Mouse (Mus musculus) myocyte (in vitro differentiated cells): ENCODE measurements around the gene Ubr7. TPM values are rescaled to one million over a fixed set of nuclear protein-coding genes. Genes with fewer than 3 reads are reported as not detected.

Experiments used
- H3K27me3 ChIP-seq: one replicate; pipeline ENCODE4 v1.6.1; 2011; ENCODE audit not compliant: control insufficient read depth, insufficient read depth, insufficient read length
- H3K36me3 ChIP-seq: one replicate; pipeline ENCODE4 v1.6.1; 2011; ENCODE audit not compliant: control insufficient read depth, insufficient read depth
- H3K4me2 ChIP-seq: one replicate; pipeline ENCODE4 v1.6.1; 2011; ENCODE audit warnings: low read depth, control low read depth
- H3K4me3 ChIP-seq: one replicate; pipeline ENCODE4 v1.5.1; 2011; ENCODE audit warnings: mild to moderate bottlenecking, control low read depth, moderate library complexity
- H3K79me2 ChIP-seq: one replicate; pipeline ENCODE4 v1.6.1; 2011; ENCODE audit not compliant: control insufficient read depth, insufficient read depth
- H3ac ChIP-seq: one replicate; pipeline ENCODE4 v1.6.1; 2011; ENCODE audit not compliant: control insufficient read depth, insufficient read length
- CEBPB ChIP-seq: IDR thresholded peaks from 2 replicates; pipeline ENCODE4 v1.6.1; 2011; ENCODE audit warnings: mild to moderate bottlenecking, moderate library complexity; ENCODE audit not compliant: poor library complexity, insufficient read depth, severe bottlenecking
- E2F4 ChIP-seq: IDR thresholded peaks from one replicate; pipeline ENCODE4 v1.6.1; 2011; ENCODE audit warnings: mild to moderate bottlenecking, control low read depth, moderate library complexity; ENCODE audit not compliant: insufficient read depth
- MAX ChIP-seq: IDR thresholded peaks from one replicate; pipeline ENCODE4 v1.6.1; 2011; ENCODE audit warnings: low read depth, mild to moderate bottlenecking, control low read depth
- MYOD1 ChIP-seq, 3 experiments: IDR thresholded peaks; one replicate each; pipeline ENCODE4 v1.6.1; 2011; ENCODE audit warnings: control low read depth in 2 of 3, low read depth in 2 of 3, mild to moderate bottlenecking in 2 of 3, moderate library complexity in 1 of 3; ENCODE audit not compliant: insufficient read length in 2 of 3, control insufficient read depth in 1 of 3
- MYOG ChIP-seq, 3 experiments: IDR thresholded peaks; one replicate each; pipeline ENCODE4 v1.6.1; 2011; ENCODE audit warnings: control low read depth in 2 of 3, low read depth in 2 of 3, mild to moderate bottlenecking in 2 of 3; ENCODE audit not compliant: insufficient read length in 2 of 3, control insufficient read depth in 1 of 3, insufficient read depth in 1 of 3
- POLR2A ChIP-seq: IDR thresholded peaks from one replicate; pipeline ENCODE4 v1.6.1; 2011; ENCODE audit warnings: low read depth, mild to moderate bottlenecking, control low read depth, moderate library complexity; ENCODE audit not compliant: insufficient read length
- POLR2AphosphoS2 ChIP-seq: IDR thresholded peaks from one replicate; pipeline ENCODE4 v1.6.1; 2011; ENCODE audit warnings: low read depth, control low read depth; ENCODE audit not compliant: insufficient read length
- REST ChIP-seq: IDR thresholded peaks from one replicate; pipeline ENCODE4 v1.6.1; 2011; ENCODE audit warnings: mild to moderate bottlenecking, control low read depth, moderate library complexity; ENCODE audit not compliant: insufficient read depth, insufficient read length
- SRF ChIP-seq: IDR thresholded peaks from one replicate; pipeline ENCODE4 v1.6.1; 2011; ENCODE audit warnings: low read depth; ENCODE audit not compliant: control insufficient read depth, insufficient read length
- TCF12 ChIP-seq: IDR thresholded peaks from one replicate; pipeline ENCODE4 v1.6.1; 2011; ENCODE audit warnings: mild to moderate bottlenecking, control low read depth; ENCODE audit not compliant: poor library complexity, insufficient read depth, severe bottlenecking
- TCF3 ChIP-seq: IDR thresholded peaks from one replicate; pipeline ENCODE4 v1.6.1; 2011; ENCODE audit warnings: low read depth, control low read depth; ENCODE audit not compliant: insufficient read length
- USF1 ChIP-seq: IDR thresholded peaks from one replicate; pipeline ENCODE4 v1.6.1; 2011; ENCODE audit warnings: low read depth, mild to moderate bottlenecking, control low read depth, moderate library complexity
- polyA plus RNA-seq: library from polyadenylated mRNA; unstranded; fragments of >200 nt; fragmentation: generic; extraction: Trizol; gene quantifications from one replicate; pipeline ENCODE4 v1.2.1, GENCODE M21; 2012; ENCODE audit warnings: missing spikeins

The Ubr7 gene
- polyA plus RNA-seq, 1 experiment: 14.7 TPM

GRCm38 (mm10) chr12:102713153-102713865, 44.5 kb upstream of the Ubr7 start:
- Histone ChIP-seq H3K4me2 (no peak overlapping the region), H3ac (no peak overlapping the region), H3K36me3 (no peaks in the 10 kb centered on the region), H3K27me3 (no peaks in the 10 kb centered on the region), H3K4me3 (no peak overlapping the region), H3K79me2 (no peaks in the 10 kb centered on the region)
- TF ChIP-seq SRF (no peak), POLR2A (no peak)

DNA sequence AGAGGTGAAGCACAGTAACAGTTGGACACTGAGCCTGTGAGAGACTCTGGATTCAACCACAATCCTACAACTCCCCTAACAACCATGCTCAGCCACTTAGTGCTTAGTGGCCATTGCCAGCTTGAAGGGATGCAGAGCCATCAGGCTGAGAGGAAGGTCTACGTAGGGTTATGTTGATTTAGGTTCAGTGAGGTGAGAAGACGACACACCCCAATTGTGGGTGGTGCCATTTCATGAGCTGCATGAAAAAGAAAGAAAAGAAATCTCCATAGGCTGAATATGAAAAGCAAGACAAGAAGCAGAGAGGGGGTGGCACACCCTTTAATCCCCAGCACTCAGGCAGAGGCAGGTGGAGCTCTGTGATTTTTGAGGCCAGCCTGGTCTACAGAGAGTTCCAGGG, 43.7 kb upstream of the Ubr7 start:
- Histone ChIP-seq H3K27me3 (no peaks in the 10 kb centered on the region), H3ac (no peak overlapping the region), H3K79me2 (no peaks in the 10 kb centered on the region), H3K4me2 (no peak overlapping the region), H3K36me3 (no peaks in the 10 kb centered on the region), H3K4me3 (no peak overlapping the region)
- TF ChIP-seq MAX (no peak), POLR2A (no peak), E2F4 (no peak), CEBPB (no peak), USF1 (no peak), TCF3 (no peak), TCF12 (no peak)

- no peaks in the 10 kb centered on the region for H3K36me3 ChIP-seq
- no peaks in the 10 kb centered on the region for H3K27me3 ChIP-seq
- H3K4me2 ChIP-seq: no peak overlapping the region
- TF ChIP-seq REST (no peak), CEBPB (no peak), E2F4 (no peak), MYOG (IDR thresholded peaks at IDR 0.05; ENCODE audit: control insufficient read depth in 1 of 3, insufficient read depth in 1 of 3, insufficient read length in 2 of 3, low read depth in 2 of 3) (no peak), MAX (no peak), SRF (no peak)
- no peak overlapping the region for H3ac ChIP-seq
- no peak overlapping the region for H3K4me3 ChIP-seq
- no peaks in the 10 kb centered on the region for H3K79me2 ChIP-seq
Observed at GRCm38 (mm10) chr12:102714654-102715395, 42.9 kb upstream of the Ubr7 start.

DNA sequence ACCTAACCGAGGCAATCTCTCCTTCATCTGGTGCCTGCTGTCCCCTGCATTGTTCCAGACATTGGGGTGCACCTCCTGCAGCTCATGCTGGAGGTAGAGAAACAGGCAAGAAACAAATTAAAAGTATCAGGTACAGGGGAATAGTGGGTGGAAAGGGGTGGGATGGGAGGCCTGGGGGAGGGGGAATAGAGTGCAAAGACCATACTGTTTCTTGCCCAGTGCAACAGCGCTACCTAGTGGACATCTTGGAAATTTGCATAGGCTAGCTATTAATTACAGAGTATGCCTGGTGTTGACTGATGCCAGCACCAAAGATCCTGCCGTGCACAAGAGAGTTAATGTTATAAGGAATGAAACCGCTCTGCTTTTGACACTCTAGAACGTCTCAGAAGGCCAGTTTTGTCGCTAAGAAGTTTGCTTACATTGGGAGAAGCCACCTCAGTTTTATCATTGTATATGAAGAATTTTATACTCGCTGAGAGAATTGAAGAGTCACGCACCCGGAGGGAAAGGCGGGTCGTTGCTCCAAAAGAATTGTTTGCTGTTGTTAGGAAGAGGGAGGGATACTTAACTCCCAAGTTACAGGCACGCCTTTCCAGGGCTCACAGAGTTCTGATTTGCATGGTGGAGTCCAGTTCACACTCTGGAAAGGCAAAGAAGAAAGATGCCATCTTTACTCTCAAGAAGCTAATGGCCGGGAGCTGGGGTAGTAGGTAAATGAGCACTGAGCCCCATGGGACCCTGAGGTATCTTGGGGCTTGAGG, 38.0 kb upstream of the Ubr7 start:
- no peaks in the 10 kb centered on the region for H3K36me3 ChIP-seq
- TF ChIP-seq CEBPB (no peak), USF1 (no peak), REST (no peak), POLR2A (no peak), MYOG (IDR thresholded peaks at IDR 0.05; ENCODE audit: control insufficient read depth in 1 of 3, insufficient read depth in 1 of 3, insufficient read length in 2 of 3, low read depth in 2 of 3) (no peak), MYOD1 (IDR thresholded peaks at IDR 0.05; ENCODE audit: control insufficient read depth in 1 of 3, insufficient read length in 2 of 3, low read depth in 2 of 3) (no peak), SRF (no peak), MAX (no peak), TCF3 (no peak), TCF12 (no peak), E2F4 (no peak), POLR2AphosphoS2 (no peak)
- H3ac ChIP-seq: no peak overlapping the region
- H3K79me2 ChIP-seq: no peaks in the 10 kb centered on the region
- no peak overlapping the region for H3K4me3 ChIP-seq
- no peak overlapping the region for H3K4me2 ChIP-seq
- no peaks in the 10 kb centered on the region for H3K27me3 ChIP-seq

- no peak for TF ChIP-seq TCF3
- TF ChIP-seq REST: no peak
- TF ChIP-seq MYOD1 (IDR thresholded peaks at IDR 0.05; ENCODE audit: control insufficient read depth in 1 of 3, insufficient read length in 2 of 3, low read depth in 2 of 3): no peak
- no peak for TF ChIP-seq USF1
- no peak for TF ChIP-seq MYOG (IDR thresholded peaks at IDR 0.05; ENCODE audit: control insufficient read depth in 1 of 3, insufficient read depth in 1 of 3, insufficient read length in 2 of 3, low read depth in 2 of 3)
- TF ChIP-seq POLR2AphosphoS2: no peak
- Histone ChIP-seq H3K36me3 (no peaks in the 10 kb centered on the region), H3K4me3 (no peak overlapping the region), H3ac (no peak overlapping the region), H3K79me2 (no peaks in the 10 kb centered on the region), H3K4me2 (no peak overlapping the region), H3K27me3 (no peaks in the 10 kb centered on the region)
Observed at GRCm38 (mm10) chr12:102722451-102722850, 35.3 kb upstream of the Ubr7 start.
